Mouse (Mus musculus) MEL (cell line): ENCODE measurements at regions not wholly inside any gene's neighbourhood (a gene's known extent, or its start where the extent isn't known, plus 50 kb on each side); places are given as distances from the start of the nearest gene placed in this dataset.

Experiments
- DNase-seq: peaks from one replicate; pipeline ENCODE4 v3.0.0; 2011; ENCODE audit warnings: low read depth, low spot score
- H3K27ac ChIP-seq: 2 replicates; pipeline ENCODE4 v1.5.1; 2012; ENCODE audit warnings: low read depth, mild to moderate bottlenecking, control low read depth, low read length, moderate library complexity; ENCODE audit not compliant: control insufficient read depth
- H3K27me3 ChIP-seq, 2 experiments: fragments of 150-350 bp in 1 of 2; sonication (generic) in 1 of 2; 2 replicates each; pipeline ENCODE4 v1.6.1; 2012; ENCODE audit warnings: low read length in 2 of 2, mild to moderate bottlenecking in 2 of 2, improper control_type of control experiment in 1 of 2, moderate library complexity in 1 of 2; ENCODE audit not compliant: insufficient read depth in 2 of 2, control insufficient read depth in 1 of 2
- H3K36me3 ChIP-seq, 2 experiments: 2 replicates each; pipeline ENCODE4 v1.6.1; 2012 to 2014; ENCODE audit warnings: low read length in 2 of 2, improper control_type of control experiment in 1 of 2, inconsistent platforms in 1 of 2, mild to moderate bottlenecking in 1 of 2; ENCODE audit not compliant: insufficient read depth in 2 of 2, control insufficient read depth in 1 of 2
- H3K4me1 ChIP-seq, 2 experiments: fragments of 150-350 bp in 1 of 2; sonication (generic) in 1 of 2; 2 replicates each; pipeline ENCODE4 v1.6.1; 2012; ENCODE audit warnings: low read length in 2 of 2, improper control_type of control experiment in 1 of 2, mild to moderate bottlenecking in 1 of 2; ENCODE audit not compliant: insufficient read depth in 2 of 2, control insufficient read depth in 1 of 2
- H3K4me3 ChIP-seq, 2 experiments: fragments of 150-350 bp in 1 of 2; sonication (generic) in 1 of 2; 2 replicates each; pipeline ENCODE4 v1.5.1; 2012; ENCODE audit warnings: low read depth in 2 of 2, low read length in 2 of 2, mild to moderate bottlenecking in 2 of 2, moderate library complexity in 2 of 2, control low read depth in 1 of 2, improper control_type of control experiment in 1 of 2; ENCODE audit not compliant: control insufficient read depth in 1 of 2, insufficient read depth in 1 of 2
- H3K79me2 ChIP-seq: 2 replicates; pipeline ENCODE4 v1.6.1; 2012; ENCODE audit warnings: mild to moderate bottlenecking, low read length, moderate library complexity; ENCODE audit not compliant: control insufficient read depth, poor library complexity, insufficient read depth
- H3K9ac ChIP-seq: 2 replicates; pipeline ENCODE4 v1.6.1; 2012; ENCODE audit warnings: low read depth, mild to moderate bottlenecking, control low read depth, low read length, moderate library complexity; ENCODE audit not compliant: control insufficient read depth, poor library complexity, severe bottlenecking
- H3K9me3 ChIP-seq: fragments of 150-350 bp; sonication (generic); replicated peaks from 2 replicates; pipeline ENCODE4 v1.6.1; 2012; ENCODE audit warnings: mild to moderate bottlenecking, low read length, improper control_type of control experiment, moderate library complexity; ENCODE audit not compliant: insufficient read depth
- CHD1 ChIP-seq: IDR thresholded peaks from 2 replicates; pipeline ENCODE4 v1.6.1; 2012; ENCODE audit warnings: low read depth, mild to moderate bottlenecking, inconsistent platforms, low read length, improper control_type of control experiment
- CTCF ChIP-seq, 3 experiments: IDR thresholded peaks in 2 of 3; conservative IDR thresholded peaks in 1 of 3; 2 replicates each; pipeline ENCODE4 v1.5.1; 2011 to 2012; ENCODE audit warnings: low read length in 3 of 3, low read depth in 2 of 3, mild to moderate bottlenecking in 2 of 3, improper control_type of control experiment in 1 of 3, inconsistent platforms in 1 of 3, mixed read lengths in 1 of 3, moderate library complexity in 1 of 3; ENCODE audit not compliant: control insufficient read depth in 1 of 3, insufficient read depth in 1 of 3, poor library complexity in 1 of 3, severe bottlenecking in 1 of 3
- ELF1 ChIP-seq: IDR thresholded peaks from 2 replicates; pipeline ENCODE4 v1.6.1; 2014; ENCODE audit warnings: low read depth, mild to moderate bottlenecking, inconsistent platforms, low read length, improper control_type of control experiment, moderate library complexity
- GABPA ChIP-seq: IDR thresholded peaks from 2 replicates; pipeline ENCODE4 v1.6.1; 2012; ENCODE audit warnings: low read depth, mild to moderate bottlenecking, inconsistent platforms, low read length, improper control_type of control experiment, moderate library complexity
- MAX ChIP-seq: IDR thresholded peaks from 2 replicates; pipeline ENCODE4 v1.6.1; 2011; ENCODE audit warnings: low read length, improper control_type of control experiment
- MAZ ChIP-seq: IDR thresholded peaks from 2 replicates; pipeline ENCODE4 v1.6.1; 2012; ENCODE audit warnings: low read depth, mild to moderate bottlenecking, inconsistent platforms, low read length, improper control_type of control experiment
- MEF2A ChIP-seq: IDR thresholded peaks from 2 replicates; pipeline ENCODE4 v1.6.1; 2014; ENCODE audit warnings: low read depth, mild to moderate bottlenecking, inconsistent platforms, low read length, improper control_type of control experiment; ENCODE audit not compliant: poor library complexity, insufficient replicate concordance, severe bottlenecking; ENCODE audit errors: extremely low read depth
- MYB ChIP-seq: IDR thresholded peaks from 2 replicates; pipeline ENCODE4 v1.6.1; 2011; ENCODE audit warnings: mild to moderate bottlenecking, low read depth, low read length, improper control_type of control experiment
- MYC ChIP-seq: IDR thresholded peaks from 2 replicates; pipeline ENCODE4 v1.6.1; 2011; ENCODE audit warnings: low read depth, mild to moderate bottlenecking, low read length, improper control_type of control experiment, moderate library complexity
- NELFE ChIP-seq: IDR thresholded peaks from 2 replicates; pipeline ENCODE4 v1.6.1; 2011; ENCODE audit warnings: low read depth, low read length, improper control_type of control experiment
- NRF1 ChIP-seq: IDR thresholded peaks from 2 replicates; pipeline ENCODE4 v1.6.1; 2014; ENCODE audit warnings: low read depth, mild to moderate bottlenecking, inconsistent platforms, low read length, improper control_type of control experiment, moderate library complexity; ENCODE audit not compliant: poor library complexity, insufficient read depth, severe bottlenecking
- RCOR1 ChIP-seq: IDR thresholded peaks from 2 replicates; pipeline ENCODE4 v1.6.1; 2012; ENCODE audit warnings: low read depth, mild to moderate bottlenecking, inconsistent platforms, low read length, improper control_type of control experiment
- SIN3A ChIP-seq: IDR thresholded peaks from 2 replicates; pipeline ENCODE4 v1.6.1; 2012; ENCODE audit warnings: low read length, improper control_type of control experiment, inconsistent platforms
- TAL1 ChIP-seq: IDR thresholded peaks from 2 replicates; pipeline ENCODE4 v1.6.1; 2012; ENCODE audit warnings: mild to moderate bottlenecking, inconsistent platforms, low read length, moderate library complexity, mixed read lengths
- TBP ChIP-seq: IDR thresholded peaks from 2 replicates; pipeline ENCODE4 v1.8.0; 2011; ENCODE audit warnings: low read depth, low read length, improper control_type of control experiment
- TCF12 ChIP-seq: IDR thresholded peaks from 2 replicates; pipeline ENCODE4 v1.6.1; 2014; ENCODE audit warnings: low read depth, mild to moderate bottlenecking, inconsistent platforms, low read length, improper control_type of control experiment, moderate library complexity
- USF1 ChIP-seq: IDR thresholded peaks from 2 replicates; pipeline ENCODE4 v1.6.1; 2014; ENCODE audit warnings: low read depth, mild to moderate bottlenecking, inconsistent platforms, low read length, improper control_type of control experiment, moderate library complexity
- ZKSCAN1 ChIP-seq: IDR thresholded peaks from 2 replicates; pipeline ENCODE4 v1.6.1; 2012; ENCODE audit warnings: low read depth, mild to moderate bottlenecking, inconsistent platforms, low read length, improper control_type of control experiment, moderate library complexity

- Histone ChIP-seq H3K27ac (no peak overlapping the region), H3K36me3 (no peaks in the 10 kb centered on the region), H3K4me1 (no peaks in the 10 kb centered on the region), H3K4me3 (no peak overlapping the region), H3K9ac (no peak overlapping the region), H3K9me3 (no peaks in the 10 kb centered on the region), H3K79me2 (no peaks in the 10 kb centered on the region), H3K27me3 (no peaks in the 10 kb centered on the region)
- TF ChIP-seq NELFE = no peak
- TF ChIP-seq SIN3A = no peak
- TF ChIP-seq CHD1 = no peak
- no peak for TF ChIP-seq TBP
- no peak for TF ChIP-seq NRF1
- no peak for TF ChIP-seq ELF1
- no peak for TF ChIP-seq MYC
- TF ChIP-seq TCF12 = no peak
- TF ChIP-seq MEF2A = no peak
- TF ChIP-seq MAZ = no peak
- no peak for TF ChIP-seq CTCF (IDR thresholded peaks at IDR 0.05 in 2 of 3, conservative IDR thresholded peaks at IDR 0.05 in 1 of 3; ENCODE audit: control insufficient read depth in 1 of 3, insufficient read depth in 1 of 3, low read depth in 2 of 3, low read length in 3 of 3, poor library complexity in 1 of 3, severe bottlenecking in 1 of 3)
- no peak for TF ChIP-seq USF1
- no peak for TF ChIP-seq GABPA
- TF ChIP-seq TAL1 = no peak
- TF ChIP-seq MAX = no peak
- TF ChIP-seq MYB = no peak
- DNase-seq = no peak
These were observed 165.6 kb upstream of the Rag2 start for GRCm38 (mm10) chr2:101458959-101459358.

GRCm38 (mm10) chr2:101462450-101462849, 162.1 kb upstream of the Rag2 start:
- Histone ChIP-seq H3K36me3 (no peaks in the 10 kb centered on the region), H3K27me3 (no peaks in the 10 kb centered on the region), H3K9me3 (no peaks in the 10 kb centered on the region), H3K4me3 (no peak overlapping the region), H3K27ac (no peak overlapping the region), H3K4me1 (no peaks in the 10 kb centered on the region), H3K79me2 (no peaks in the 10 kb centered on the region), H3K9ac (no peak overlapping the region)
- no peak for TF ChIP-seq RCOR1
- no peak for TF ChIP-seq MAZ
- TF ChIP-seq ZKSCAN1 = no peak
- DNase-seq = no peak
